Mouse (Mus musculus) lung, adult 2 months (tissue): Measurements from ENCODE around the gene Ppp1r9b.

Experiments
- CTCF ChIP-seq: fragments of 200-500 bp; IDR thresholded peaks from 2 replicates; pipeline ENCODE4 v1.5.1; 2011; ENCODE audit warnings: mild to moderate bottlenecking, low read length, control low read depth; ENCODE audit not compliant: insufficient read depth
- POLR2A ChIP-seq: fragments of 200-500 bp; IDR thresholded peaks from 2 replicates; pipeline ENCODE4 v1.6.1; 2011; ENCODE audit warnings: low read depth, mild to moderate bottlenecking, control low read depth, low read length, borderline replicate concordance; ENCODE audit errors: extremely low read depth

GRCm38 (mm10) chr11:95034902-95035301 lies 44.1 kb downstream of the Ppp1r9b start:
- TF ChIP-seq POLR2A: no peak
- no peak for TF ChIP-seq CTCF
